Mouse (Mus musculus): Measurements from ENCODE around the gene Stx8. TPM values are rescaled to one million over a fixed set of nuclear protein-coding genes. Genes with fewer than 3 reads are reported as not detected.

Gene Stx8
- polyA plus RNA-seq, 1 experiment from 2014 or later, result 71.0 TPM

DNA sequence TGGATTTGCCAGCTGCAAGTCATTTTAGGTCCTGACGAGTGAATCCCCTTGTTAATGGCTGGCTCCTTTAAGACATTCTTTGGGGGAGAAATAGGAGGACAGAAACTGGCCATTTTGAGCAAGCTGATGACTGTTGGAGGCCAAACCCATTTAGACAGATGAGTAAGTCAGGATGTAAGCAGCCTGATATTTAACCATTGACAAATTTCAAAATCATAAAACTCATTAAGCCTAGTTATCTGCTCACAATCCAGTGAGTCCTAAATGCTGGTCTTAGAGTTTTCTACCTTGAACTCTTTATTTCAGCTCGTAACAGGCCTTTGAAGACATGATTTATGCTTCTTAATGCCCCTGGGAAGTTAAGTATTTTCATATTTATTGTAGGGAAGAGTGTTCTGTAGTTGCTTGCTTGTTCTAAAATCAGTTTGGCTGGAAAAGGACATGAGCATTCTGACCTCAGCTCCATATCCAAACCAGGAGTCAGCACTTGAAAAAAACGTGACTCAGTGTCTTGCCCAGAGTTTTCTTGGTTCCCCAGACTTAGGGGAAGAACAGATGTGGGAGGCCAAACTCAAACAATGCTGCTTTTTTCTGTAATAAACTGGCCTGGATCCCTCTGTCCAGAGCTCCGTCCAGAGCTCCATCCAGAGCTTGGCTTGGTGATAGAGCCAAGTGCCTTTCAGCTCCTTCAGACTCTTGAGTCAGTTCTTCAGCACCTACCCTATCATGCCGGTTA lies 92.6 kb downstream of the Stx8 start:
- no peak overlapping the region for H3K27ac ChIP-seq (replicated peaks)
- no peak for DNase-seq (ENCODE audit: low spot score)
- no peaks in the 10 kb centered on the region; the same call in 1 of the 2 replicates for H3K4me1 ChIP-seq (replicated peaks; ENCODE audit: control insufficient read depth, insufficient read depth)
- H3K9me3 ChIP-seq (ENCODE audit: control insufficient read depth, low read length), result no peaks in the 10 kb centered on the region
- no peaks in the 10 kb centered on the region for H3K27me3 ChIP-seq (ENCODE audit: control insufficient read depth, insufficient read depth, low read length)
- no peak overlapping the region for H3K4me3 ChIP-seq (ENCODE audit: low read depth, low read length)
- H3K36me3 ChIP-seq (ENCODE audit: control insufficient read depth, insufficient read depth, low read length), result no peaks in the 10 kb centered on the region
- no peak overlapping the region for H3K4me2 ChIP-seq (replicated peaks; ENCODE audit: low read depth)
- no peak overlapping the region for H3K9ac ChIP-seq (ENCODE audit: low read length)
- no peak for TF ChIP-seq CTCF (IDR thresholded peaks at IDR 0.05; ENCODE audit: low read depth)
- no peak for TF ChIP-seq EP300 (optimal IDR thresholded peaks at IDR 0.05)
- WGBS, result 50% methylated on average over 5 of the region's 5 CpGs
- ATAC-seq (ENCODE audit: low FRiP score, low TSS enrichment), result no peak; the same call in 1 of the 2 replicates

DNA sequence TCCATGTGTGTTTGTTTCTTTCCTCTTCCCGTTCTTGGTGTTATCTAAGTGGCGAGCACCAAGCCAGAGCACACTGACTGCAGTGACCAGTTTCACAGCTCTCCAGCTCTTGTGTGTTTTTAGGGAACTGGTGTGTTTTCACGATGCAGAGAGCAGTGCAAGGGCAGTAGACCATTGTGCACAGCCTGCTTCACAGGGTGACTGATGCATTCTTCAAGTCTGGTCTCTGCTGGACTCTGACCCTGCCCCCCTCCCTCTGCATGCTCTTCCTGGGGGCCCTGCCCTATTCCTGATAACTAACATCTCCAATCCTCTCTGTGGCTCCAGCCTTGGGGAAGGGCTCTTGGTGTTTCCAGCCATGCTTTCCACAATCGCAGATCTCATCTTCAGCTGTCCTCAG lies 94.7 kb downstream of the Stx8 start:
- H3K4me3 ChIP-seq (ENCODE audit: low read depth, low read length), result no peak overlapping the region
- H3K9me3 ChIP-seq (ENCODE audit: control insufficient read depth, low read length), result no peaks in the 10 kb centered on the region
- TF ChIP-seq CTCF (IDR thresholded peaks at IDR 0.05; ENCODE audit: low read depth) (no peak), EP300 (optimal IDR thresholded peaks at IDR 0.05) (no peak)
- no peaks in the 10 kb centered on the region; the same call in 1 of the 2 replicates for H3K4me1 ChIP-seq (replicated peaks; ENCODE audit: control insufficient read depth, insufficient read depth)
- H3K27ac ChIP-seq (replicated peaks), result no peak overlapping the region
- no peak overlapping the region for H3K4me2 ChIP-seq (replicated peaks; ENCODE audit: low read depth)
- WGBS, result 58% methylated on average over 4 of the region's 4 CpGs
- no peaks in the 10 kb centered on the region for H3K36me3 ChIP-seq (ENCODE audit: control insufficient read depth, insufficient read depth, low read length)
- ATAC-seq (ENCODE audit: low FRiP score, low TSS enrichment) (no peak), DNase-seq (ENCODE audit: low spot score) (peak; percentile 20)
- H3K27me3 ChIP-seq (ENCODE audit: control insufficient read depth, insufficient read depth, low read length), result no peaks in the 10 kb centered on the region
- no peak overlapping the region for H3K9ac ChIP-seq (ENCODE audit: low read length)

DNA sequence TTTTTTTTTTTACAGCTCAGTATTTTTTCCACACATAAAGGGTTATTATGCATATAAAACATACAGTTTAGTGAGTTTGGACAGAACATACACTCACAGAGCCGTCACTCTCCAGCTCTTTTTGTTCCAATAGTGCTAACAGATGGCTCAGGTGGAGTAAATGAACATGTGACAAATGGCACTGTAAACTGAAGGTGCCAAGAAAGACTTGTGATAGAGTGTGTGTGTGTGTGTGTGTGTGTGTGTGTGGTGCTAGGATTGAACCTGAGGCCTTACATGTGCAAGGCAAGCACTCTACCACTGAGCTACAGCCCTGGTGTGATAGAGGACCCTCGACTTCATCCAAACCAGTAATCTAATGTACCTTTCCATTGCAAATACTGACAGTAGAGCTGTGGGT lies 96.1 kb downstream of the Stx8 start:
- 87% methylated on average over 2 of the region's 2 CpGs for WGBS
- no peak for TF ChIP-seq EP300 (optimal IDR thresholded peaks at IDR 0.05)
- no peak for TF ChIP-seq CTCF (IDR thresholded peaks at IDR 0.05; ENCODE audit: low read depth)
- ATAC-seq (ENCODE audit: low FRiP score, low TSS enrichment), result no peak

DNA sequence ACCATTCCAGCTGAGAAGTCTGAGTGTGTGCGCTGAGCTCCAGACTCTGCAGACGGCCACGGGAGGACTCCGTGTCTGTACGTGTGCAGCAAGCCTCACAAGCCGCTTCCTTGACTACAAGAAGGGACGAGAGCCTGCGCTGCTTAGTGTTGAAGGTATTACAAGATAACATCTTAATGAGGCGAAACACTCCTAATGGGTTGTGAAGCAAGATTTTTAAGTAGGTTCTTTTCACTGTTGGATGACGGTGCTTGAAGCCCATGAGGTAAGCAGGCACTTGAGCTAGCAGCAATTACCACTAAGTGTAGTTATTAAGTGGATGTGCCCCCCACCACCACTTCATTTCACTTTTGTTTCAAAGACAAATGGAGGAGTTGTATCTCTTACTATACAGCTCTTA lies 101.8 kb downstream of the Stx8 start:
- Histone ChIP-seq H3K9ac (ENCODE audit: low read length) (no peak overlapping the region), H3K9me3 (ENCODE audit: control insufficient read depth, low read length) (no peaks in the 10 kb centered on the region), H3K27me3 (ENCODE audit: control insufficient read depth, insufficient read depth, low read length) (no peaks in the 10 kb centered on the region), H3K4me2 (replicated peaks; ENCODE audit: low read depth) (no peak overlapping the region), H3K36me3 (ENCODE audit: control insufficient read depth, insufficient read depth, low read length) (no peaks in the 10 kb centered on the region), H3K27ac (replicated peaks) (no peak overlapping the region), H3K4me3 (ENCODE audit: low read depth, low read length) (no peak overlapping the region), H3K4me1 (replicated peaks; ENCODE audit: control insufficient read depth, insufficient read depth) (no peaks in the 10 kb centered on the region; the same call in 1 of the 2 replicates)
- ATAC-seq (ENCODE audit: low FRiP score, low TSS enrichment) (no peak), DNase-seq (ENCODE audit: low spot score) (no peak)
- TF ChIP-seq EP300 (optimal IDR thresholded peaks at IDR 0.05) (no peak), CTCF (IDR thresholded peaks at IDR 0.05; ENCODE audit: low read depth) (no peak)
- WGBS, result 85% methylated on average over 10 of the region's 10 CpGs

More for the DNA sequence above, 96.1 kb downstream of the Stx8 start:
- Histone ChIP-seq H3K4me2 (replicated peaks; ENCODE audit: low read depth) (no peak overlapping the region), H3K4me3 (ENCODE audit: low read depth, low read length) (no peak overlapping the region), H3K9me3 (ENCODE audit: control insufficient read depth, low read length) (no peaks in the 10 kb centered on the region), H3K27ac (replicated peaks) (0 out of 2 replicates have a peak overlapping the region, but pooled peaks have one; percentile 24), H3K9ac (ENCODE audit: low read length) (no peak overlapping the region), H3K27me3 (ENCODE audit: control insufficient read depth, insufficient read depth, low read length) (no peaks in the 10 kb centered on the region), H3K4me1 (replicated peaks; ENCODE audit: control insufficient read depth, insufficient read depth) (no peaks in the 10 kb centered on the region; the same call in 1 of the 2 replicates), H3K36me3 (ENCODE audit: control insufficient read depth, insufficient read depth, low read length) (no peaks in the 10 kb centered on the region)
- DNase-seq (ENCODE audit: low spot score), result no peak

DNA sequence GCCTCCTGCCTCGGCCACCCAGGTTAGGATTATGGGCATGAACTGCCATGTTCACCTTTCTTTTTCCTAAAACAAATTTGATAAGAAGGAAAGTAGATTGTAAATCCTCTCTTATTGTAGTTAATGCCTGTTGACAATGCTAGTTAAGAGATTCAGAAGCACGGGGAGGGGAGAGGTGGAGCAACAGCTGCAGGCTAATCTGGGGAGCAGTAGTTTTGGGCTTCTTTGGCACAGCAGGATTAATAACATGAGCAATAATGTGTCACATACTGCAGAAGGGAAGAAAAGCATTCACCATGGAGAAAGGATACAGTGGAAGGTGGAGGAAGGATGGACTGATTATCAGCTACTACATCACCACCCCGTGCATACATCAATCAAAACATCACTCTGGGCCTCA lies 104.1 kb downstream of the Stx8 start:
- Histone ChIP-seq H3K36me3 (ENCODE audit: control insufficient read depth, insufficient read depth, low read length) (no peaks in the 10 kb centered on the region), H3K9me3 (ENCODE audit: control insufficient read depth, low read length) (no peaks in the 10 kb centered on the region), H3K4me1 (replicated peaks; ENCODE audit: control insufficient read depth, insufficient read depth) (no peaks in the 10 kb centered on the region; the same call in none of the 2 replicates), H3K4me2 (replicated peaks; ENCODE audit: low read depth) (no peak overlapping the region), H3K27me3 (ENCODE audit: control insufficient read depth, insufficient read depth, low read length) (no peaks in the 10 kb centered on the region), H3K4me3 (ENCODE audit: low read depth, low read length) (no peak overlapping the region), H3K9ac (ENCODE audit: low read length) (no peak overlapping the region), H3K27ac (replicated peaks) (no peak overlapping the region)
- DNase-seq (ENCODE audit: low spot score), result no peak
- no peak for ATAC-seq (ENCODE audit: low FRiP score, low TSS enrichment)
- 54% methylated on average over 3 of the region's 3 CpGs for WGBS
- no peak for TF ChIP-seq CTCF (IDR thresholded peaks at IDR 0.05; ENCODE audit: low read depth)

DNA sequence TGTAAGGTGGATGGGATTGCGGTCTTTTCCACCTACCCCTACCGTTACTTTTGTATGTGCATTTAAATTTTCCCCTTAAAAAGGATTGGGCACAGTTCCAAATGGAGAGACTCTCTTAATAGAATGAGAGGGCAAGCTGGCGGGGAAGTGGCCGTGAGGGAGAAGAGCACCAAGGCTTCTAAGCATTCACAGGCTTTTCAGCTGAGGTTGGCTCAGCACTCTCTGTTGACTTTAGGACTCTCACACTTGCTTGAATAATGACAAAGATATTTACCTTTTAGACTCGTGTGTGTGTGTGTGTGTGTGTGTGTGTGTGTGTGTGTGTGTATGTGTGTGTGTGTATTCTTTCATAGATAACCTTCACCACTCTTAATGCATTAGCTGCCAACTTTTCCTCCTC lies 105.8 kb downstream of the Stx8 start:
- peak; percentile 60 for DNase-seq (ENCODE audit: low spot score)
- Histone ChIP-seq H3K9ac (ENCODE audit: low read length) (no peak overlapping the region), H3K4me1 (replicated peaks; ENCODE audit: control insufficient read depth, insufficient read depth) (no peaks in the 10 kb centered on the region; the same call in none of the 2 replicates), H3K4me2 (replicated peaks; ENCODE audit: low read depth) (no peak overlapping the region), H3K9me3 (ENCODE audit: control insufficient read depth, low read length) (no peaks in the 10 kb centered on the region), H3K27me3 (ENCODE audit: control insufficient read depth, insufficient read depth, low read length) (no peaks in the 10 kb centered on the region), H3K4me3 (ENCODE audit: low read depth, low read length) (no peak overlapping the region), H3K27ac (replicated peaks) (0 out of 2 replicates have a peak overlapping the region, but pooled peaks have one; percentile 30), H3K36me3 (ENCODE audit: control insufficient read depth, insufficient read depth, low read length) (no peaks in the 10 kb centered on the region)
- no peak for TF ChIP-seq EP300 (optimal IDR thresholded peaks at IDR 0.05)
- no peak for TF ChIP-seq CTCF (IDR thresholded peaks at IDR 0.05; ENCODE audit: low read depth)
- ATAC-seq (ENCODE audit: low FRiP score, low TSS enrichment), result peak; percentile 84
- 39% methylated on average over 5 of the region's 5 CpGs for WGBS

Measured in stomach, postnatal 0 days (tissue).